Mouse (Mus musculus) inflammation-experienced regulatory T-cells, adult 6 months (primary cell): ENCODE results near the gene Tpo. TPM values are rescaled to one million over a fixed set of nuclear protein-coding genes. Genes with fewer than 3 reads are reported as not detected.

ENCODE experiments used
- ATAC-seq: one replicate; pipeline ENCODE4 v1.8.0; 2017
- polyA plus RNA-seq, 3 experiments: library from polyadenylated mRNA; unstranded; fragments of 100-300 nt; shearing (Covaris generic); gene quantifications; one replicate each; pipeline ENCODE4 v1.2.1; 2017

Gene Tpo
- polyA plus RNA-seq, result not detected

DNA sequence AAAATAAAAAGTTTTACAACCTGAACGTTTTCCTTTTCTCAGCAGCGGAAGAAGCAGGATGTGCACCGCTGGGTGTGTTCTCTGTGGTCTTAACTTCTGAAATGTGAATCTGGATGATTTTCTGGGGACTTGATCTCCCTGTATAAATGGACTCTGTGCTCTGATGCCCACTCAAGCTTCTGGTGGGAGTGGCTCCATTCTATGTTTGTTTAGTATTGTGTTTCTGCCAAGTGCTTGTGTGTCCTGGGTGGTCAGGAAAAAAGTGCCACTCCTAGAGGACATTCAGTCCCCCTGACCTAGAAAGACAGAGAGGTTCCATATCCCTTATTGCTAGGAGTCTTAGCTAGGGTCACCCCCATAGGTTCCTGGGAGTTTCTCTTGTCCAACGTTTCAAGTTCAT is at the start of gene Tpo:
Gene Tpo, minus strand, starts transcription at position 101 of the 400 bp plus-strand sequence.
- ATAC-seq, result no peak

- ATAC-seq, result no peak
These were observed 49.3 kb upstream of the Tpo start for GRCm38 (mm10) chr12:30181721-30182120.

DNA sequence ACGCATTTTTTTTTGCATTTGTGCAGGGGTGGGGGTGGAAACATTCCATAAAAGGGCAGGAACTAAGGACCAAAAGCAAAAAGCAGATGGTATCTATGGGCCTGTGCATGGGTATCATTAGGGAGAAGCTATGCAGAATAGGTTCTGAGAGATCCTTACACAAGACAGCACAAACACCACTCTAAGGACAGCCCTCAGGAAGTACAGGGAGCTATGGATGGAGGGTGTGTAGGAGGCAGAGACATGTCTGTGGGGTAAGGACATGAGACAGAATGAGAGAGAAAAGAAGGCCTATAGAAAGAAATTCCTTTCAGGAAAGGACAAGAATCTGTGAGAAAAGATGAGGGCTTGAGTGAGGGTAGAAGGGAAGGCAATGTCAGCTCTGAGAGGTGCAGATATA is 47.2 kb upstream of the Tpo start:
- ATAC-seq, result no peak

DNA sequence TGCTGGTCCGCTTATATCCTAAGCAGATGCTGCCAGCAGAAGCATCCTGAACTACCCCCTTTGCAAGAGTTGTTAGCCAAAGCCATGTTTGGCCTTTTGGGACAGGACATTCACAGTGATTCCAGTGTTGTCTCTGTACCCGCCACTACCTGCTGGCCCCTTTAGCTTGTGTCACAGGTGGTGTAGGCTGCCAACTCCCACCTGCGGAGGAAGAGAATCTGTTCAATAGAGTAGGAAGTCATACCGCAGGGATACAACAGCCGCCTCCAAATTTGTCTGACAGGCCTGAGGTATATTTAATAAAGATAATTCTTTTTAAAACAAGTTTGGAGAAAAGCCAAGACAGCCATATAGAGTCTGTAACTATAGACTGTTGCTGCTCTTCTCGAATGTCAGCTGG is 45.5 kb upstream of the Tpo start:
- no peak for ATAC-seq

- no peak for ATAC-seq
These were observed 45.1 kb upstream of the Tpo start for GRCm38 (mm10) chr12:30177529-30177928.

- no peak for ATAC-seq
These were observed 36.1 kb upstream of the Tpo start for GRCm38 (mm10) chr12:30168491-30168890.

DNA sequence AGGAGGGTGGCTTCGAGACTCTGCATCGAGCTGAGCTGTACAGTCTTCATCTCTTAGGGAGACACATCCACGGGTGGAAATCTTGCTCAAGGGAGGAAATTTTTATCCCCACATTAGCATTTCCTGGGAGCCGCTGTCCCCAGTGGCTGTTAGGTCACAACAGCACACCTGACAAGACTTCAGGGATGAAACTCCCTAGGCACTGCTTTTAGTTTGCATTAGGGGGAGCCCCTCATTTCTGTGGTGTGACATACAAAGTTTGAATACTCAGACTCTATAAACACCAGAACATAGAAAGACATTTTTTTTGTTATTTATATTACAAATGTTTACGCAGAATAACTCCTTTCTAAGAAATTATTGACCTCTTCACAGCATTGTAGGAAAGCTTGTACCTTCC is 32.1 kb upstream of the Tpo start:
- no peak for ATAC-seq

DNA sequence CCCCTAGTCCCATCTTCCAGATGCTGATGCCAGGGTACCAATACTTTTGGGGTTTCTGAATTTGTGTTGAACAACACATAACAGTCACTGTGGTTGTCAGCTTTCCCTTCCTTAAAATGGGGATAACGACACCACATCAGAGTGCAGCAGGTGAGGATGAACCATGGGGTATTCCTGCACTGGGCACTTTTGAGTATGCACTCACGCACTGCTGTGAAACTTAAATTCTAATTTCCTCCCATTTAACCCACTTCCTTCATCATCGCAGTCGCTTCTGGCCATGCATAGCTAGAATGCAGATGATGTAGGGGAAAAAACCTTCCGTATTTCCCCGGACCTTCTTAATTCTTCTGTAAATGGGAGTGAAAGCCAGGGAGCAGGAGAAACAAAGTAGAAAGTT is 31.6 kb upstream of the Tpo start:
- no peak for ATAC-seq

DNA sequence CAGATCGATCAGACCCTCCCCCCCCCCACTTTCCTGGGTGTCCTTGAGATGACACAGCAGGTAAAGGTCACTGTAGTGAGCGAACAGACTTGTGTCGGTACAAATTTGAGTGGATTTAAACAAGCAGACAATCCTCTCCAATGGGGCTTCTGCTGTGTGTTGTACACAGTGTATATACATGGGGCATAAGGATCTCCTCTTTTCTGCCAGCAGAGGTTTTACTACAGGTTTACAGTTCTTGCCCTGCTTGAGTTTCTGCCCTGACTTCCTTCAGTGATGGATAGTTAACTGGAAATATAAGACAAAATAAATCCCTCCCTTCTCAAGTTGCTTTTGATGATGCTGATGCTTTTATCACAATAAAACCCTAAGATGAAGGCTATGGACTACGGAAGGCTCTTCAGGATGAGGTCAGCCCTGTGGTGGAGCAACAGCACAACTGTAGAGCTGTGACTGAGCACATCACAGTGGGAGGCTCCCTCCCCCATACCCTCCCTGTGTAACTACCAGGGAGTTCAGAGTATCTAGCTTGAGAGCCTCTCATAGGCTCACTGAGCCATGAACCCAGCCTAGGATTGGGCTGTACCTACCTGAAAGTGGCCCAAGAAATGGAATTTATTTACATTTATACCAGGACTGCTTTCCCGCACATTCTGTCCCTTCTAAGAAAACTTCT is 29.4 kb upstream of the Tpo start:
- ATAC-seq, result no peak

- no peak for ATAC-seq
These were observed 28.1 kb upstream of the Tpo start for GRCm38 (mm10) chr12:30160475-30160874.

DNA sequence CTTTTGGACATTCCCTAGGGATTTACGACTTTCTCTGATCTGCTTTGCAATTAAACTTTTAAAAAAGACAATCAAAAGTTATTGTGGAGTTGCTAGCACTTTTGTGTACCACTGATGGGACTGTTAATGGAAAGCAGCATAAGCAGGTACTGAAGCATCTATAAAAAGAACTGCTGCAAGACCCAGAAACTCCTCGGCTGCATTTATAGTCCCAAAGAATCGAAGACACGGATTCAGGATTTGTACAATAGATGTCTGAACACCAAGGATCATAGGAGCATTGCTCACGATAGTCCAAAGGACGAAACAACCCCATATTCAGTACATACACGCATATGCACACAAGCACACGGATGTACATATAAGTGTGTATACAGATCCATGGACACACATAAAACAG is 27.4 kb upstream of the Tpo start:
- no peak for ATAC-seq

GRCm38 (mm10) chr12:30154079-30154673 is 21.8 kb upstream of the Tpo start:
- ATAC-seq, result no peak

GRCm38 (mm10) chr12:30142085-30142484 is 9.7 kb upstream of the Tpo start:
- no peak for ATAC-seq

DNA sequence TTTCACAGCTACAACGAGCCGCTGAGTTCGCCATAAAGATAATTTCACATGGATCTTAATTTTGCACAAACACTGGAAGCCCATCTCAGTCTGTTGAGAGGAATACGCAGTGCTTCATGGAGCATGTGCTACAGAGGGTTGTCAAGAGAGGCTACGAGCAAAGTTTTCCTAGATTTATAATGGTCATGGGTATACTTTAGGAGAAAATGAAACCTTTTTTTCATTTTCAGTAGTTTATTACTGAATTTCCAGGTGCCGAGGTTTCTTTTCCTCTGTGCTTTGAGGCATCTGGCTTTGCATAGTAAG is 3.1 kb downstream of the Tpo start:
- no peak for ATAC-seq

DNA sequence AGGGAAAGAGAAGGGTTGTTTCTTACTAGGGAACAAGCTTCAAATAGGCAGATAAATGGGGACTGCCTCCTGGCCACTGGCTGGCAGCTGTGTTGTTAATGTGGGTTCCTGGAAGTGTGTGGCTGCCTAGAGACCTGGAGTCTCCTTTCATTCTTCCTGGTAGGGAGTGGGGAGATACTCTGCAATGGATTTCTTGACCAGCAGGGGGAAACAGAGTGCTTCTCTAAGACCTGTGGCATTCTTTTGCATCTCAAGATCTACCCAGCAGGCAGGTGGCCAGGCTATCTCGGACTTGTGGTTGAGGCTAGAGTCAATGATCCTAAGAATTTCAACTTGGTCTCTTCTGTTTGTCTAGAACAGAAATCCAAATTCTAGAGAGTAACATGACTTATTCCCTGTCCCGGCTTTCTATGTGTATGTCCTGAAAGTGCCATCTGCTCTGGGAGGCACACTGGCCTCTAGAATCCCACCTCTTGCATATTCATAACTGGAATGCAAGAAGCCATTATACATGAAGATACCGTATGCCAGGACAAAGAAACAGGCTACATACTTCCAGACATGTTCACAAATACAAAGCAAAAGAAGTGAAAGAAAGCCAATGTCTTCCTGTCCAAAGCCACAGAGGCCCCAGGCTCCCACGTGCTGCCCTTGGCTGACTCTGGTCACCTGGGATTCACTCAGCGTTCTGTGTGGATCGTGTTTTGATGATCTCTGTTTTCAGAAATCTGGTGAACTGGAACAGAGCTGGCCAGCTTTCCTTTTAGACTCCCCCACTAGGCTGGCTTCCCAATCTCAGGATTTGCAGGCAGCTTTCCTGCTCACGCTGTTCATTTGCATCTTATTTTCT is 3.6 kb downstream of the Tpo start:
- no peak for ATAC-seq

DNA sequence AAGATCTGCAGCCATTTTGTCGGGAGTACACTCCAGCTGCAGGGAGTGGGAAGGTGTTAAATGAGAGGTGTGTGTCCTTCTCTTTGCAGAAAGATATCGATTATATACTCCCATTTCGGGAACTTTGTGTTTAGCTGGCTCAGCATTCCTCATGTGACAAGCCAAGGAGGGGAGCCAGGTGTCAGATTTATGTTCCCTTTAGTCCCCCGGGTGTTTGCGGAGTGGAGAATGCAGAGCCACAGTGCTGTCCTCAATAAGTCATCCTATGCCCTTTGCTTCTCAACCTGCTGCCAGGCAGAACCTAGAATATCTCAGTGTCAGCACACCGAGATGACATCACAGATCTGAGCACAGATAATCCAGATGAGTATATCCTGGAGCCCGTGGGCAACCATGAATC is 10.1 kb downstream of the Tpo start:
- no peak for ATAC-seq

DNA sequence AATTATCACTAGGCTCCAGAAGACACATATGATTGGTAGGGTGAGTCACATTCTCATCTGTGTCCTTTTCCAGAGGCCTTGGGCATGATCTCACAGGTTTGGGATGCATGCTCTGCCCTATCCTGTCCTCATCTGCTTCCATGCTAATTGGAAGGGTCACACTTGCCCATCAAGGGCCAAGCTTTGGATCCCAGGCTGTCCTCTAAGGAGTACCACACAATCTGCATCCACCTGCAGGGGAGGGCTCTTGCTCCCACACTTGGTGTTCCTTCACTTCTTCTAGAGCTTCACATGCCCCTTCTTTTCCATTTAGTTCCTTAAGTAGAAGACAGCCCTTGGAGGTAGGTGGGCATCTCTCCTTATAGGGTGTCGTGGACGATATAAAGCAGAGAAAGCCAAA is 20.2 kb downstream of the Tpo start:
- no peak for ATAC-seq

DNA sequence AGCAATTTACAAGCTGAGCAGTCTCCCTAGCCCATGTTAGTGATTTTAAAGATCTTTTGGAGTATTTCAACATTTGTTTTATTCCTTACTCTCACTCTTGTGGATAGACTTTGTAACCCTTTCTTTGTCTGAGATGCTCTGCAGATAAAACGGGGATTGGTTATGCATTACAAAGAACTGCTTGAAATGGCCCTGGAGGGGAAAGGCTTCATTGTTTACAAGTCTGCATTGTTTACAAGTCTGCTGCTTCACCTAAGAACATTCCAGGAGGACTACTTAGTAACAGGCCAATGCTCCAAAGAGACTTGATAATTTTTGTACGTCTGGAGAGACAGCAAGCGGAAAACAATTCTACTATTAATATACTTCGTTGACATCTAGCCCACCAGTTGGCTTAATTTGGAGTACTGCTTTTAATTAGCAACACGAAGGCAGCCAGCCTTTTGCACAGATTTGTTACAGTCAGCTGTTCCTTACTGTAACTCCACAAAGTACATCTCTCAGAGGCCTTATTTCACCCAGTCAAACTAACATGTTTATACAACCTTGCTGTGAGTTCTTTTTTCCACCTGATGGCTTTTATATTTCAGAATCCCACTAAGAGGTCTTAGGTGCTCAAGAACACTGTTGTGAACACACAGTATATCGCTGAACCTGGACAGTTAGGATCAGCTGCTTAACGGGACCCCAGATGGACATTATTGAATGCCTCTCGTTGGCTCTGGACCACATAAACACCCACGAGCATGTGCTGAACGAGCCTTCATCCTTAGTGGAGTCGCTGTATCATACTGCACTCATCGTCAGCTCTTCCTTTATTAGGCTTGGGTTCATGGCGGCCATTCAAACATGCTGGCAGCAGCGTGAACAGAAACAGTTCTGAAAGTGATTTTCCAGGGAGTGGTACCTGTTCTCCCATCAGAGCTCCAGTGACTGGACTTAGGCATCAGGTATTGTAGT is 22.5 kb downstream of the Tpo start:
- no peak for ATAC-seq

DNA sequence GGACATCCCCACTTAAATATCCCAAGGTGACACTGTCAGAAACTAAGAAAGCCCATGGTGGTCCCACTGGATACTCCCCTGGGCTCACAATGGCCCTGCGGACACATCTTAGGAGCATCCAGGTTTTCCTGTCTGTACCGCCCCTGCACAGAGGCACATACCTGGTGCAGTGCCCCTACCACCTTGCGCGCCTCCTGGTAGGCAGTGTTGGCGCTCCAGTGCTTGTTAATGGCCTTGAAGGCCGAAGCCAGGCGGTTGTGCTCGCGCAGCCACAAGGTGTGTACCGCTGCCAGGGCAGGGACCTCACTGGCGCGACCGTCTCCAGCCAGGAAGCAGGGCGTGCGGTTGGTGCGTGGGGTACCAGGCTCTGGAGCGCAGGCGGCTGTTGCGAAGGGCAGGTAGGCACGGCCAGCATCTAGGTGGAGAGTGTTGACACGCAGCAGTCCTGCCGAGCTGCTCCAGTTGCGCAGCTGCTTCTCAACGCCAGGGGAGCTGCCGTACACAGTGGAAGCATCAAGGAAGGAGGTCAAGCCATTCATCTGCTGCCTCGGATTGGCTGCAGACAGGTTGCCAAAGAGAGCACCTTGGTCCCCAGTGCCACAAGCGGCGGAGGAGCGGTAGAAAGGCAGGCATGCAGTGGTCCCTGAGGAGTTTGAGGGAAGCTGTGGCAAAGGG is 29.4 kb downstream of the Tpo start:
- no peak for ATAC-seq

DNA sequence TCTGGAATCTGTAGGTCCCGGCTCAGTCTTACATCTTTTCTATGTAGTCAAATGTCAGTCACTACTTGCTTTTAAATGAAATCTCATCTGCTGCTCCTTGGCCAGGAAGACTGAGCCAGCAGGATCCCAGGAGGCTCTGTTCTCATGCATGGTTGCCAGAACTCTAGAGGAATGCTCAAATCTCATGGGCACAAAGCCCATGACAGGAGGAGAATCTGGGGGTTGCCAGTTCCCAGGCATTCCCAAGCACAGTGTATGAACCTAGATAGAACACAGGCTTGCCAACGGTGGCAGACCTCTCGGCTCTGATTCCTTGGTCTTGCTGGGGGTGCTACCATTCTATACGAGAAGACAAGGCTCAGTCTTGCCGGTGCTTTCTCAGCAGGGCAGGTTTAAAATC is 40.3 kb downstream of the Tpo start:
- ATAC-seq, result no peak

GRCm38 (mm10) chr12:30083971-30084370 is 48.5 kb downstream of the Tpo start:
- ATAC-seq, result no peak

DNA sequence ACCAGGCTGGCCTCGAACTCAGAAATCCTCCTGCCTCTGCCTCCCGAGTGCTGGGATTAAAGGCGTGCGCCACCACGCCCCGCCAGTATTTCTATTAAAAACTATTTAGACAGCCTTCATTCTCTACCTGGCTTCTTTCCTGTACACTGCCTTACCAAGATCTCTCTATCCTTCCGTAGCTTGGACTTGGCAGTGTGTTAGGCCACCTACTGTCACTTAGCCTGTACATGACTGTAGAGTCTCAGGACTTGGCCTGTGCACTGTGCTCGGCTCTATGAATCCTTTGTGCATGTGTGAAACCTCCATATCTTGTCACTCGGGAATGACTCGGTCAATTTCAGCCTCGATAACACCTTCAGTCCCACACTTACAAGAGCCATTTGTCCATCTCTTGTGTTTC is 55.4 kb downstream of the Tpo start:
- no peak for ATAC-seq
